Mouse (Mus musculus): Measurements from ENCODE around the gene H2afv. TPM values are rescaled to one million over a fixed set of nuclear protein-coding genes. Genes with fewer than 3 reads are reported as not detected.

H2afv gene
- polyA plus RNA-seq, 1 experiment from 2014 or later = 786 TPM

GRCm38 (mm10) chr11:6479231-6479630 lies 35.0 kb upstream of the H2afv start:
- H3K27me3 ChIP-seq (replicated peaks; ENCODE audit: low read depth, poor library complexity, severe bottlenecking) = no peaks in the 10 kb centered on the region
- 80% methylated on average over 2 of the region's 2 CpGs for WGBS
- no peaks in the 10 kb centered on the region for H3K9me3 ChIP-seq
- peaks cover 6% of the 10 kb centered on the region for H3K4me1 ChIP-seq
- H3K4me3 ChIP-seq = no peak overlapping the region
- H3K36me3 ChIP-seq (replicated peaks) = no peaks in the 10 kb centered on the region
- H3K27ac ChIP-seq (replicated peaks) = no peak overlapping the region
- no peak for DNase-seq (ENCODE audit: low spot score)

GRCm38 (mm10) chr11:6477350-6477749 lies 33.1 kb upstream of the H2afv start:
- no peaks in the 10 kb centered on the region for H3K9me3 ChIP-seq
- WGBS = 98% methylated on average over 1 of the region's 1 CpGs
- H3K36me3 ChIP-seq (replicated peaks) = peaks cover 13% of the 10 kb centered on the region; the same call in 1 of the 2 replicates
- H3K27ac ChIP-seq (replicated peaks) = no peak overlapping the region
- H3K4me3 ChIP-seq = no peak overlapping the region
- no peak for DNase-seq (ENCODE audit: low spot score)
- H3K4me1 ChIP-seq = peaks cover 24% of the 10 kb centered on the region
- no peaks in the 10 kb centered on the region for H3K27me3 ChIP-seq (replicated peaks; ENCODE audit: low read depth, poor library complexity, severe bottlenecking)

- H3K27ac ChIP-seq (replicated peaks) = no peak overlapping the region
- H3K36me3 ChIP-seq (replicated peaks) = peaks cover 16% of the 10 kb centered on the region; the same call in 1 of the 2 replicates
- WGBS = 78% methylated on average over 6 of the region's 6 CpGs
- no peak for DNase-seq (ENCODE audit: low spot score)
- H3K4me3 ChIP-seq = 0 out of 2 replicates have a peak overlapping the region, but pooled peaks have one; percentile 11
- no peaks in the 10 kb centered on the region for H3K9me3 ChIP-seq
- peaks cover 29% of the 10 kb centered on the region for H3K4me1 ChIP-seq
- no peaks in the 10 kb centered on the region for H3K27me3 ChIP-seq (replicated peaks; ENCODE audit: low read depth, poor library complexity, severe bottlenecking)
Observed at GRCm38 (mm10) chr11:6476876-6477275, 32.6 kb upstream of the H2afv start.

- Histone ChIP-seq H3K27ac (replicated peaks) (peak within 1 kb of the TSS; percentile 93), H3K9me3 (no peaks in the 10 kb centered on the region), H3K27me3 (replicated peaks; ENCODE audit: low read depth, poor library complexity, severe bottlenecking) (no peaks in the 10 kb centered on the region), H3K4me3 (peak within 1 kb of the TSS; percentile 88), H3K4me1 (peaks cover 38% of the 10 kb centered on the region), H3K36me3 (replicated peaks) (peaks cover 24% of the 10 kb centered on the region)
- WGBS = 10% methylated on average over 76 of the region's 76 CpGs
- DNase-seq (ENCODE audit: low spot score) = peak; percentile 93
Observed at GRCm38 (mm10) chr11:6475867-6476484, 31.7 kb upstream of the H2afv start, which contains the start of gene Purb. Gene Purb (minus strand): TSS chr11:6475917.

- WGBS = under 1% methylated on average over 109 of the region's 109 CpGs
- no peaks in the 10 kb centered on the region for H3K27me3 ChIP-seq (replicated peaks; ENCODE audit: low read depth, poor library complexity, severe bottlenecking)
- no peaks in the 10 kb centered on the region for H3K9me3 ChIP-seq
- H3K4me3 ChIP-seq = peak overlapping the region; percentile 88
- peak; percentile 69 for DNase-seq (ENCODE audit: low spot score)
- H3K36me3 ChIP-seq (replicated peaks) = peaks cover 33% of the 10 kb centered on the region
- H3K27ac ChIP-seq (replicated peaks) = peak overlapping the region; percentile 93
- H3K4me1 ChIP-seq = peaks cover 46% of the 10 kb centered on the region
Observed at GRCm38 (mm10) chr11:6474874-6475731, 30.9 kb upstream of the H2afv start.

- WGBS = 45% methylated on average over 6 of the region's 6 CpGs
- Histone ChIP-seq H3K27me3 (replicated peaks; ENCODE audit: low read depth, poor library complexity, severe bottlenecking) (no peaks in the 10 kb centered on the region), H3K36me3 (replicated peaks) (peaks cover 38% of the 10 kb centered on the region), H3K9me3 (no peaks in the 10 kb centered on the region), H3K4me1 (peaks cover 49% of the 10 kb centered on the region), H3K27ac (replicated peaks) (peak overlapping the region; percentile 93; the same call in 1 of the 2 replicates), H3K4me3 (peak overlapping the region; percentile 88)
- no peak for DNase-seq (ENCODE audit: low spot score)
Observed at GRCm38 (mm10) chr11:6474381-6474780, 30.1 kb upstream of the H2afv start.

- Histone ChIP-seq H3K27me3 (replicated peaks; ENCODE audit: low read depth, poor library complexity, severe bottlenecking) (no peaks in the 10 kb centered on the region), H3K4me3 (peak overlapping the region; percentile 88), H3K27ac (replicated peaks) (no peak overlapping the region), H3K36me3 (replicated peaks) (peaks cover 60% of the 10 kb centered on the region), H3K4me1 (peaks cover 53% of the 10 kb centered on the region), H3K9me3 (no peaks in the 10 kb centered on the region)
- no peak for DNase-seq (ENCODE audit: low spot score)
Observed at GRCm38 (mm10) chr11:6472076-6472475, 27.8 kb upstream of the H2afv start.

- peaks cover 66% of the 10 kb centered on the region for H3K36me3 ChIP-seq (replicated peaks)
- H3K4me3 ChIP-seq = peak overlapping the region; percentile 88
- no peaks in the 10 kb centered on the region for H3K9me3 ChIP-seq
- no peak overlapping the region for H3K27ac ChIP-seq (replicated peaks)
- H3K4me1 ChIP-seq = peaks cover 50% of the 10 kb centered on the region
- 80% methylated on average over 1 of the region's 1 CpGs for WGBS
- DNase-seq (ENCODE audit: low spot score) = no peak
- H3K27me3 ChIP-seq (replicated peaks; ENCODE audit: low read depth, poor library complexity, severe bottlenecking) = no peaks in the 10 kb centered on the region
Observed at GRCm38 (mm10) chr11:6471493-6471892, 27.2 kb upstream of the H2afv start.

- Histone ChIP-seq H3K27ac (replicated peaks) (no peak overlapping the region), H3K4me1 (peaks cover 50% of the 10 kb centered on the region), H3K4me3 (peak overlapping the region; percentile 88), H3K36me3 (replicated peaks) (peaks cover 71% of the 10 kb centered on the region), H3K27me3 (replicated peaks; ENCODE audit: low read depth, poor library complexity, severe bottlenecking) (no peaks in the 10 kb centered on the region), H3K9me3 (no peaks in the 10 kb centered on the region)
- 71% methylated on average over 2 of the region's 2 CpGs for WGBS
- no peak for DNase-seq (ENCODE audit: low spot score)
Observed at GRCm38 (mm10) chr11:6471054-6471453, 26.8 kb upstream of the H2afv start.

- no peaks in the 10 kb centered on the region for H3K9me3 ChIP-seq
- no peak for DNase-seq (ENCODE audit: low spot score)
- no peaks in the 10 kb centered on the region for H3K27me3 ChIP-seq (replicated peaks; ENCODE audit: low read depth, poor library complexity, severe bottlenecking)
- H3K4me1 ChIP-seq = peaks cover 41% of the 10 kb centered on the region
- H3K36me3 ChIP-seq (replicated peaks) = peaks cover 88% of the 10 kb centered on the region
- 89% methylated on average over 2 of the region's 2 CpGs for WGBS
- H3K4me3 ChIP-seq = no peak overlapping the region
- no peak overlapping the region for H3K27ac ChIP-seq (replicated peaks)
Observed at GRCm38 (mm10) chr11:6468541-6468940, 24.3 kb upstream of the H2afv start.

GRCm38 (mm10) chr11:6465122-6465521 lies 20.9 kb upstream of the H2afv start:
- Histone ChIP-seq H3K9me3 (no peaks in the 10 kb centered on the region), H3K36me3 (replicated peaks) (peaks cover 59% of the 10 kb centered on the region), H3K4me1 (0 out of 2 replicates have a peak, but pooled peaks cover 7% of the 10 kb centered on the region), H3K27me3 (replicated peaks; ENCODE audit: low read depth, poor library complexity, severe bottlenecking) (no peaks in the 10 kb centered on the region), H3K27ac (replicated peaks) (no peak overlapping the region), H3K4me3 (no peak overlapping the region)
- peak; percentile 65 for DNase-seq (ENCODE audit: low spot score)
- 41% methylated on average over 4 of the region's 4 CpGs for WGBS

- H3K4me1 ChIP-seq = no peaks in the 10 kb centered on the region
- no peak for DNase-seq (ENCODE audit: low spot score)
- no peaks in the 10 kb centered on the region for H3K9me3 ChIP-seq
- H3K27me3 ChIP-seq (replicated peaks; ENCODE audit: low read depth, poor library complexity, severe bottlenecking) = no peaks in the 10 kb centered on the region
- H3K27ac ChIP-seq (replicated peaks) = no peak overlapping the region
- H3K36me3 ChIP-seq (replicated peaks) = peaks cover 44% of the 10 kb centered on the region
- WGBS = 89% methylated on average over 6 of the region's 6 CpGs
- H3K4me3 ChIP-seq = no peak overlapping the region
Observed at GRCm38 (mm10) chr11:6463159-6463837, 19.1 kb upstream of the H2afv start.

All from embryonic facial prominence, embryonic 10.5 days (tissue).